In genomic region chr4:8988345-8988733, GRCm38 (mm10) we compare ENCODE assay signal across 15 mouse cellular contexts.
DNase-seq lines count a peak whose midpoint lies in the region; ATAC-seq lines count a peak whose summit lies in the region.
"Had no signal": no experiment of that assay in that cellular context is flagged by ENCODE, and none has a peak within 500 bp of the region (broad histone marks: within the 10 kb centered on the region; RNA-seq: fewer than 3 reads in every experiment).

No protein-coding gene starts in this region.

- WGBS in hindbrain, embryonic 13.5 days: 49% methylated on average over 8 of the region's 8 CpGs
- WGBS in hindbrain, embryonic 16.5 days: 54% methylated on average over 8 of the region's 8 CpGs
- WGBS in liver, embryonic 11.5 days: 36% methylated on average over 8 of the region's 8 CpGs

- no peaks in the 10 kb centered on the region; the same call in 1 of the 2 replicates for H3K27me3 ChIP-seq in hindbrain, embryonic 13.5 days
- no peaks in the 10 kb centered on the region for H3K27me3 ChIP-seq in hindbrain, embryonic 16.5 days (replicated peaks; ENCODE audit: control insufficient read depth, insufficient read depth, low read length)
- no peaks in the 10 kb centered on the region for H3K27me3 ChIP-seq in liver, embryonic 11.5 days (replicated peaks; ENCODE audit: control insufficient read depth, insufficient read depth, low read length)

- no peaks in the 10 kb centered on the region for H3K9me3 ChIP-seq in hindbrain, embryonic 13.5 days
- H3K9me3 ChIP-seq in hindbrain, embryonic 16.5 days (ENCODE audit: control insufficient read depth, low read length): no peaks in the 10 kb centered on the region
- H3K9me3 ChIP-seq in liver, embryonic 11.5 days (ENCODE audit: control insufficient read depth, low read length): no peaks in the 10 kb centered on the region
- H3K9me3 ChIP-seq: G1E; limb, embryonic 13.5 days had no signal

- ATAC-seq in hindbrain, embryonic 13.5 days (ENCODE audit: low FRiP score): no peak
- ATAC-seq in hindbrain, embryonic 16.5 days: no peak
- peak; percentile 58 for ATAC-seq in CD4-positive, CD25-positive, alpha-beta regulatory T cell, adult 4 months
- ATAC-seq in liver, embryonic 11.5 days (replicated peaks; ENCODE audit: low FRiP score): no peak

- peaks cover 46% of the 10 kb centered on the region for H3K4me1 ChIP-seq in hindbrain, embryonic 13.5 days (replicated peaks)
- H3K4me1 ChIP-seq in hindbrain, embryonic 16.5 days (ENCODE audit: control insufficient read depth, insufficient read depth, low read depth, low read length): peaks cover 4% of the 10 kb centered on the region
- H3K4me1 ChIP-seq in liver, embryonic 11.5 days (replicated peaks; ENCODE audit: control insufficient read depth, insufficient read depth, low read length): peaks cover 12% of the 10 kb centered on the region; the same call in 1 of the 2 replicates

- H3K9ac ChIP-seq in hindbrain, embryonic 13.5 days: no peak overlapping the region; the same call in 1 of the 2 replicates
- no peak overlapping the region for H3K9ac ChIP-seq in hindbrain, embryonic 16.5 days (ENCODE audit: low read depth, low read length)
- no peak overlapping the region for H3K9ac ChIP-seq in liver, embryonic 11.5 days (ENCODE audit: low read depth, low read length)
- H3K9ac ChIP-seq: limb, embryonic 13.5 days had no signal

- no peak overlapping the region for H3K4me2 ChIP-seq in hindbrain, embryonic 13.5 days
- H3K4me2 ChIP-seq in hindbrain, embryonic 16.5 days (ENCODE audit: low read length): no peak overlapping the region
- peak overlapping the region; percentile 8; the same call in 1 of the 2 replicates for H3K4me2 ChIP-seq in liver, embryonic 11.5 days
- H3K4me2 ChIP-seq: limb, embryonic 13.5 days had no signal

- peak; percentile 61 for DNase-seq in ZHBTc4 (ENCODE audit: low read depth, low spot score)
- DNase-seq in liver, embryonic 11.5 days (ENCODE audit: low spot score): no peak
- no peak for DNase-seq in cerebellum, postnatal 14 days
- no peak for DNase-seq in cerebellum, adult 9-11 months
- DNase-seq in spleen, postnatal 10 days (ENCODE audit: low spot score in 2 of 2): no peak
- DNase-seq: gastrocnemius, adult 2 months; heart, postnatal 4 days; lung, postnatal 36 days; right cerebral cortex, postnatal 4 days had no signal

- H3K4me3 ChIP-seq in hindbrain, embryonic 13.5 days: no peak overlapping the region
- no peak overlapping the region for H3K4me3 ChIP-seq in hindbrain, embryonic 16.5 days (ENCODE audit: low read length)
- H3K4me3 ChIP-seq in liver, embryonic 11.5 days (ENCODE audit: low read depth, low read length): no peak overlapping the region
- H3K4me3 ChIP-seq: gastrocnemius, adult 2 months; limb, embryonic 13.5 days had no signal

- H3K36me3 ChIP-seq in hindbrain, embryonic 13.5 days: no peaks in the 10 kb centered on the region
- H3K36me3 ChIP-seq in hindbrain, embryonic 16.5 days (ENCODE audit: control insufficient read depth, insufficient read depth, low read length): no peaks in the 10 kb centered on the region
- H3K36me3 ChIP-seq in liver, embryonic 11.5 days (ENCODE audit: control insufficient read depth, insufficient read depth, low read length): no peaks in the 10 kb centered on the region
- H3K36me3 ChIP-seq: G1E; limb, embryonic 13.5 days had no signal

- H3K27ac ChIP-seq in hindbrain, embryonic 13.5 days: 0 out of 2 replicates have a peak overlapping the region, but pooled peaks have one; percentile 30
- H3K27ac ChIP-seq in hindbrain, embryonic 16.5 days (ENCODE audit: low read depth, low read length): no peak overlapping the region
- H3K27ac ChIP-seq in liver, embryonic 11.5 days (ENCODE audit: low read depth, low read length): no peak overlapping the region
- H3K27ac ChIP-seq: gastrocnemius, adult 2 months; limb, embryonic 13.5 days; stomach, postnatal 0 days had no signal
